Mouse (Mus musculus) G1E (cell line): ENCODE results near the gene Sstr3. TPM values are rescaled to one million over a fixed set of nuclear protein-coding genes. Genes with fewer than 3 reads are reported as not detected.

Experiments
- ATAC-seq: 2 replicates; pipeline ENCODE4 v1.8.0; 2016; ENCODE audit warnings: mild to moderate bottlenecking; ENCODE audit not compliant: insufficient number of reproducible peaks, poor library complexity, low FRiP score, severe bottlenecking; ENCODE audit errors: extremely low read depth
- DNase-seq: peaks from one replicate; pipeline ENCODE4 v3.0.0; 2012; ENCODE audit warnings: low spot score
- H3K27me3 ChIP-seq: 2 replicates; pipeline ENCODE4 v1.6.1; 2012; ENCODE audit warnings: mild to moderate bottlenecking, low read length, inconsistent platforms; ENCODE audit not compliant: insufficient read depth
- H3K36me3 ChIP-seq: replicated peaks from 2 replicates; pipeline ENCODE3; 2012; ENCODE audit warnings: mild to moderate bottlenecking, inconsistent platforms
- H3K4me1 ChIP-seq: 2 replicates; pipeline ENCODE4 v1.6.1; 2012; ENCODE audit warnings: low read depth, low read length, inconsistent platforms, mixed read lengths; ENCODE audit not compliant: insufficient read depth
- H3K4me3 ChIP-seq: 2 replicates; pipeline ENCODE4 v1.5.1; 2012; ENCODE audit warnings: low read depth, mild to moderate bottlenecking, inconsistent platforms, low read length, moderate library complexity, mixed read lengths
- H3K9me3 ChIP-seq: replicated peaks from 2 replicates; pipeline ENCODE4 v1.6.1; 2012; ENCODE audit warnings: inconsistent platforms
- CTCF ChIP-seq: IDR thresholded peaks from 2 replicates; pipeline ENCODE4 v1.5.1; 2012; ENCODE audit warnings: low read depth, low read length, inconsistent platforms, mixed read lengths
- GATA1 ChIP-seq: IDR thresholded peaks from 2 replicates; pipeline ENCODE4 v1.6.1; 2012; ENCODE audit warnings: borderline replicate concordance, low read length, inconsistent platforms, mixed read lengths
- GATA2 ChIP-seq: IDR thresholded peaks from 2 replicates; pipeline ENCODE4 v1.6.1; 2012; ENCODE audit warnings: low read depth, low read length, inconsistent platforms, borderline replicate concordance
- POLR2AphosphoS5 ChIP-seq: IDR thresholded peaks from 2 replicates; pipeline ENCODE4 v1.6.1; 2012; ENCODE audit warnings: low read depth, low read length, inconsistent platforms; ENCODE audit not compliant: insufficient replicate concordance
- TAL1 ChIP-seq: conservative IDR thresholded peaks from 2 replicates; pipeline ENCODE4 v1.6.1; 2012; ENCODE audit warnings: low read depth, low read length, inconsistent platforms, mixed read lengths
- polyA plus RNA-seq: library from polyadenylated mRNA; stranded (reverse); fragments of >175 nt; gene quantifications from 2 replicates; pipeline ENCODE4 v1.2.3, GENCODE M21; 2012
- total RNA-seq, 2 experiments: library from RNA; stranded (forward) in 1 of 2; stranded (reverse) in 1 of 2; fragments of 200-1000 nt in 1 of 2; fragments of >200 nt in 1 of 2; fragmentation: Nextera tagmentation in 1 of 2; gene quantifications; 2 replicates each; pipeline ENCODE4 v1.2.3; 2014 to 2017

Gene Sstr3
- total and polyA plus RNA-seq, 3 experiments, result 0.05 TPM; not detected in 2

- peaks cover 12% of the 10 kb centered on the region for H3K4me1 ChIP-seq
- DNase-seq, result no peak
- H3K4me3 ChIP-seq, result no peak overlapping the region
- no peak for ATAC-seq
- no peaks in the 10 kb centered on the region for H3K9me3 ChIP-seq
- peaks cover 44% of the 10 kb centered on the region for H3K27me3 ChIP-seq
- no peaks in the 10 kb centered on the region for H3K36me3 ChIP-seq
- TF ChIP-seq POLR2AphosphoS5, result no peak
- TF ChIP-seq GATA1, result no peak
- no peak for TF ChIP-seq GATA2
Observed at GRCm38 (mm10) chr15:78515759-78516158, 28.7 kb downstream of the Sstr3 start.

- ATAC-seq (no peak), DNase-seq (peak; percentile 50)
- 0 out of 2 replicates have a peak, but pooled peaks cover 6% of the 10 kb centered on the region for H3K4me1 ChIP-seq
- no peaks in the 10 kb centered on the region for H3K9me3 ChIP-seq
- H3K36me3 ChIP-seq, result no peaks in the 10 kb centered on the region
- peaks cover 43% of the 10 kb centered on the region for H3K27me3 ChIP-seq
- H3K4me3 ChIP-seq, result no peak overlapping the region
- TF ChIP-seq GATA2, result no peak
- no peak for TF ChIP-seq TAL1
- peak; percentile 96 for TF ChIP-seq CTCF
- TF ChIP-seq GATA1, result no peak
- TF ChIP-seq POLR2AphosphoS5, result no peak
Observed at GRCm38 (mm10) chr15:78514393-78515146, 29.9 kb downstream of the Sstr3 start.

GRCm38 (mm10) chr15:78513019-78513418 lies 31.5 kb downstream of the Sstr3 start:
- Histone ChIP-seq H3K9me3 (no peaks in the 10 kb centered on the region), H3K4me3 (no peak overlapping the region), H3K27me3 (peaks cover 44% of the 10 kb centered on the region), H3K36me3 (no peaks in the 10 kb centered on the region), H3K4me1 (0 out of 2 replicates have a peak, but pooled peaks cover 4% of the 10 kb centered on the region)
- DNase-seq, result no peak
- ATAC-seq, result no peak
- TF ChIP-seq GATA2, result no peak
- TF ChIP-seq POLR2AphosphoS5, result no peak
- TF ChIP-seq GATA1, result no peak
- TF ChIP-seq TAL1, result no peak
- TF ChIP-seq CTCF, result no peak

- ATAC-seq (no peak), DNase-seq (no peak)
- H3K9me3 ChIP-seq, result no peaks in the 10 kb centered on the region
- TF ChIP-seq GATA1 (no peak), GATA2 (no peak), TAL1 (no peak), POLR2AphosphoS5 (no peak), CTCF (no peak)
- no peak overlapping the region for H3K4me3 ChIP-seq
- H3K36me3 ChIP-seq, result no peaks in the 10 kb centered on the region
- peaks cover 42% of the 10 kb centered on the region for H3K27me3 ChIP-seq
- H3K4me1 ChIP-seq, result 0 out of 2 replicates have a peak, but pooled peaks cover 4% of the 10 kb centered on the region
Observed at GRCm38 (mm10) chr15:78511951-78512350, 32.5 kb downstream of the Sstr3 start.

- H3K4me1 ChIP-seq, result no peaks in the 10 kb centered on the region
- H3K9me3 ChIP-seq, result no peaks in the 10 kb centered on the region
- DNase-seq (no peak), ATAC-seq (no peak)
- no peak overlapping the region for H3K4me3 ChIP-seq
- H3K36me3 ChIP-seq, result no peaks in the 10 kb centered on the region
- no peak for TF ChIP-seq TAL1
- TF ChIP-seq GATA2, result no peak
- no peak for TF ChIP-seq CTCF
- TF ChIP-seq GATA1, result no peak
- TF ChIP-seq POLR2AphosphoS5, result no peak
- peaks cover 42% of the 10 kb centered on the region for H3K27me3 ChIP-seq
Observed at GRCm38 (mm10) chr15:78510736-78511135, 33.7 kb downstream of the Sstr3 start.

GRCm38 (mm10) chr15:78510121-78510576 lies 34.3 kb downstream of the Sstr3 start:
- DNase-seq (no peak), ATAC-seq (no peak)
- Histone ChIP-seq H3K27me3 (peaks cover 42% of the 10 kb centered on the region), H3K9me3 (no peaks in the 10 kb centered on the region), H3K4me3 (no peak overlapping the region), H3K36me3 (no peaks in the 10 kb centered on the region), H3K4me1 (no peaks in the 10 kb centered on the region)
- no peak for TF ChIP-seq GATA2
- no peak for TF ChIP-seq CTCF
- TF ChIP-seq TAL1, result no peak
- no peak for TF ChIP-seq POLR2AphosphoS5
- TF ChIP-seq GATA1, result no peak

GRCm38 (mm10) chr15:78509297-78509899 lies 35.1 kb downstream of the Sstr3 start:
- Histone ChIP-seq H3K9me3 (no peaks in the 10 kb centered on the region), H3K36me3 (no peaks in the 10 kb centered on the region), H3K4me3 (no peak overlapping the region), H3K4me1 (no peaks in the 10 kb centered on the region), H3K27me3 (peaks cover 42% of the 10 kb centered on the region)
- DNase-seq (no peak), ATAC-seq (no peak)
- TF ChIP-seq CTCF (no peak), POLR2AphosphoS5 (no peak), GATA2 (no peak), GATA1 (no peak), TAL1 (no peak)
